Mouse (Mus musculus): ENCODE results near the gene Prkrip1.

DNA sequence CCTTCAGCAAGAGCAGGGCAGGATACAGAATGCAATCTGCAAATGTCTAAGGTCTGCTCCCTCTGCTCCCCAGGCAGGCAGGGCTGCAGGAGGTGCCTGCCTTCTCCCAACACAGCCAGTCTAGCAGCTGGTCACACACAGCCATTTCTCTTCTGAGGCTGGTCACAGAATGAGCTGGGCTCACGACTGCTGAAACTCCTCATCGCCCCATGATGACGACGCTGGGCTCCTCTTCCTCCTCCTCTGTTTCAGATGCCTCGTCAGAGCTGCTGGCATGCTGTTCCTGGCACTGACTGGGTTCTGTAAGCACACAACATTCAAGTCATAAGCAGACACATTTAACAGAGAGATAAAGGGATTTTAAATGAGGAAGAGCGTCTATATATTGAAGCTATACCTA, 17.6 kb downstream of the Prkrip1 start:
- TF ChIP-seq CTCF (IDR thresholded peaks at IDR 0.05; ENCODE audit: insufficient read depth, low read depth, low read length) (no peak), POLR2A (IDR thresholded peaks at IDR 0.05; ENCODE audit: insufficient read depth, low read depth, low read length) (no peak)

Measured in olfactory bulb, adult 2 months (tissue).